Mouse (Mus musculus) cortical plate, adult 2 months (tissue): ENCODE data around the gene Zbtb8os.

Experiments
- CTCF ChIP-seq: fragments of 200-500 bp; IDR thresholded peaks from 2 replicates; pipeline ENCODE4 v1.5.1; 2011; ENCODE audit warnings: mild to moderate bottlenecking, control low read depth, low read length; ENCODE audit not compliant: insufficient read depth; ENCODE audit errors: extremely low read depth
- POLR2A ChIP-seq: fragments of 200-500 bp; IDR thresholded peaks from 2 replicates; pipeline ENCODE4 v1.6.1; 2011; ENCODE audit warnings: mild to moderate bottlenecking, low read length, control low read depth; ENCODE audit not compliant: insufficient read depth; ENCODE audit errors: extremely low read depth

GRCm38 (mm10) chr4:129382029-129382428 lies 46.5 kb downstream of the Zbtb8os start:
- TF ChIP-seq CTCF (no peak), POLR2A (no peak)
